Mouse (Mus musculus) urinary bladder, postnatal 4 days (tissue): ENCODE measurements at regions not wholly inside any gene's neighbourhood (a gene's known extent, or its start where the extent isn't known, plus 50 kb on each side); places are given as distances from the start of the nearest gene placed in this dataset.

Experiments used
- DNase-seq, 2 experiments: peaks; one replicate each; pipeline ENCODE4 v3.0.0; 2021 to 2022; ENCODE audit warnings: low spot score in 2 of 2

DNA sequence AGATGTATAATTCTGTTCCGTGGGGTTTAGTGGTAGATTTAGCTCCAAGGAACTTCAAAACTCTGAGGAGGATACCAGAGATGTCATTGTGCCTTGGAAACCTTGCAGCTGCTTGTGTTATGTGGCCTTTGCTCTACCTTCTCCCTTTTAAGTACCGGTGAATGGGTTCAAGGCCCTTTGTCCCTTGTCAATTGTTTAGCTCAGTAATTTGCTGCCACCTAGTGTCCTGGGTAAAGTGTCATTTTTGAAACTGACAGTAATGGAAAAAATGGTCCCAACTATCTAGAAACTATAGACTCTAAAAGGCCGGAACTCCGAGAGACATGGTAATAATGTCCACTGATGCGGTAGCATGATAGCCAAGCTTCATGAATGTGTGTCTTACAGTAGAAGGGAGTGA lies 90.8 kb upstream of the Phactr1 start:
- no peak for DNase-seq

GRCm38 (mm10) chr13:42590415-42590814 lies 90.0 kb upstream of the Phactr1 start:
- no peak for DNase-seq

GRCm38 (mm10) chr13:42592945-42593344 lies 87.5 kb upstream of the Phactr1 start:
- no peak for DNase-seq

DNA sequence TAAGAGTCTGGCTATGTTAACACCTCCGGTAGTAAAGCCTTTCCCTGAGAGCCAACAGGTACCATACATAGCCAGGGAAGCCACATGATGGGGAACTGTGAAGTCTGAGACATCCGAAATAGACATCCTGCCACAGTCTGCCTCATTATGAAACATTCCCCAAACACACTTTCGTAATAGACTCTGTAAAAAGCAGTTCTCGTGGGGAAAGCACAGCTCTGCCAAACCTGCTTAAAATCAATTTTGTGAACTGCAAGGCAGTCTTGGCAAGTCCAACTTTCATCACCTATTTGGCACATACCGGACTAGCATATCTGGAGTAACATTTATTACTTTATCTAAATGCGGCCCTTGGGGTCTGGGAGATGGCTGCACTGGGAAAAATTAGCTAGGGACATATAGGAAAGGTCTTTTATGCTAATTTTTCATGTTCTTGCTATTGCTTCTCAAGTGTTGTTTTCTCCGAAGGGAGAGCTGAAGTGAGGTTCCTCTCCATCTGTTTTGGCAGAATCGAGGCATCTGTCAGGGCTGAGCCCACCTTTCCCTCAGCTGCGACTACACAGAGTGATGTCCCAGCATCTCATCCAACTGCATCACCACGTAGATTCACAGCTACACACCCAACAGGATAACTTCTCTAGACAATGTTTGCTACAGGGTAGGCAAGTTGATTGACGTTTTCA lies 86.8 kb upstream of the Phactr1 start:
- no peak for DNase-seq

GRCm38 (mm10) chr13:42595180-42595579 lies 85.2 kb upstream of the Phactr1 start:
- DNase-seq = no peak

DNA sequence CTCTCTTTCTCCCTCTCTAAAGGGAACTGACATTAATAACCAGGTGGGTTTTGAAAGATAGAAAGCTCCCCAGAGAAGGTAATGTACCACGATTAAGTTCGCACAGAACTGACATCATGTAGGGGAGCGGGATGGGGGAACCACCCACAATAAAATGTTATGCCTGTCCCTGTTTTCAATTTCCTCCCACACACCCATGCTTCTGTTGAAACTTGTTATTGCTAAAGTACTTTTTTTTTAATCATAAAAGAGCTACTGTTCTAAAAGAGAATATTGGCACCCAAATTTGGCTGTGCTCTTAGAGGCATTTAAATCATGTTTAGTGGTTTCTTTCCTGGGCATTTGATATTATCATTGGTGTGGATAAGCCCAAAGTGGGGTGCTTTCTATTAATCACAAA lies 82.6 kb upstream of the Phactr1 start:
- no peak for DNase-seq

DNA sequence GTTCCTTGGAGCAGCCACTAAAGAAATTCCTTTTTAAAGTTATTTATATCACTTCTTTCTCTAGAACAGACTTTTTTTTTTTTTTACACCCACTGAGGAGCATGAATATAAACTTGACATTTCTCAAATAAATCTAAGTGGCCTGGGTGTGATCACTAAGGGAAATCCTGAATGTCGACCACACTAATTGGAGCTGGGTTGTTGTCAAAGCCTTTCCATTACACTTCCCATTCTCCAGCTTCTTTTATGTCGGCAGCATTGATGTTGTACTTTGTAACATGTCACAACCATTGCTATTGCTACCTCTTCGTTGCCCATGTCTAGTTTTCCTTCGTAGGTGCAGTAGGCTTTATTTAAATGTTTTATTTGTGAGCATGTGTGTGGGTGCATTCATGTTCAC lies 77.1 kb upstream of the Phactr1 start:
- no peak for DNase-seq

DNA sequence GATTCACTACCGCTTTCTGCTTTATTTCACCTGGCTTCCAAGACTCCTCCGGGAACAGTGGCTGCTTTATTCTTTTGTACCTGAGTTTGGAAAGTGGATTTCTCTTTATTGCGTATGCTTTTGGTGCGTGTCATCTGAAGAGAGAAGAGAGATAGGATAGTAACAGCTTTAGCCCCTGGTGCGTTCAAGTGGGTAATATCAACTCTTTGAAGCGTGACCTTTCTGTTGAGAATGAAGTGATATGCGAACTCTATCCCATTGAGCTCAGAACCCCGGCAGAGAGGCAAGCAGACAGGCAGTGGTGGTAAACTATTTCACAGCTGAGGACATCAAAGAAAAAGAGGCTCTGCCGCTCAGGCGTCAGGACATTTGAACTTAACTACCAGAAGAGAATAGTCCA lies 72.7 kb upstream of the Phactr1 start:
- DNase-seq = no peak

DNA sequence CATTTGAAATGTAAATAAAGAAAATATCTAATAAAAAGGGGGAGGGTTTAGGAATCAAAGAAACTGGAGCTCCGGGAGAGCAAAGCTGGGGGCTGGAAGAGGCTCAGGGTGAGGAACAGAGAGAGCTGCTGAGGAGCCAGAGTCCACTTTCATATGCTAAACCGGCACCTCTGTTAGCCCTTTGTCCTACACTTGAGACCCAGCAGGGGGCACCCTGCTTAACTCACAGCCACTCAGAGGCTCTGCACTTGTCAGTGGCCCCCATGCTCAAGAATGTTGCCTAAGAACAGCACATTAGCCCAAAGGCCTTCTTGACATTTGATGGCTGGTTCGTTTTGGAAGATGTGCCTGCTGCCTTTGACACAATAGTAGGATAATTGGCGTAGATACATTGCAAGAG lies 71.5 kb upstream of the Phactr1 start:
- DNase-seq = no peak

DNA sequence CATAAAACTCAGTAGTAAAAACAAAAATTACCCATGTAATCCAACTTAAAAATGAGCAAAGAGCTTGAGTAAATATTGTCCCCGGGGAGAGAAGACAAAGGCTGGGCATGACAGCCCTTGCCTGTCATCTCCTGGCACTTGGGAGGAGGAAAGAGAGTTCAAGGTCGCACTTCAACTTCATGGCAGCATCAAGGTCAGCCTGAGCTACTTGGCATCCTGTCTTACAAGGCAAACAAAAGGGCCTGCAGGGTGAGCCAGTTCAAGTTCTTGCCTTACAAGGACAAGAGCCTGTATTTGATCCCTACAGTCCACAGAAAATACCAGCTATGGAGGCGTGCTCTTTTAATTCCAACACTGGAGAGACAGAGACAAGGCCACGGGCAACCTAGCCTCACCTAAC lies 67.1 kb upstream of the Phactr1 start:
- no peak for DNase-seq

- no peak for DNase-seq
Measured at GRCm38 (mm10) chr13:42615826-42616225, 64.6 kb upstream of the Phactr1 start.

GRCm38 (mm10) chr13:42617225-42617624 lies 63.2 kb upstream of the Phactr1 start:
- no peak for DNase-seq

DNA sequence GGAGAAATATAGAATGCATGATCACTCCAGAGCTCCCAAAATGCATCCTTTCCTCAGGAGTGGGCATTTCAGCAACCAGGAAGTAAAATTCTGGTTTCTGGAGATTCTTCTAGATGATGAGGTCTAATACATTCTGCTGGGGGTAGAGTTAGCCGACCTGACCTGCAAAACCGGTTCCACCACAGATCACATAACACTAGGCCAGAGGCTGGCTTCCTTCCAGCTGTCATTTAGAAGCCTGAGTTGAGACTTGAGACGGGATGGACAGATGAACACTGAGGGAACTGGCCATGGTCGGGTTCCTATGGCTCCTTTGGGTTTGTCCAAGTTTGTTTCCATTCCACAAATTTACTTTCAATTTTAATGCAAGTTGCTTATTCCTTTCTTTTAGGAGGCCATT lies 62.6 kb upstream of the Phactr1 start:
- DNase-seq = no peak

GRCm38 (mm10) chr13:42619555-42620280 lies 60.7 kb upstream of the Phactr1 start:
- no peak for DNase-seq

DNA sequence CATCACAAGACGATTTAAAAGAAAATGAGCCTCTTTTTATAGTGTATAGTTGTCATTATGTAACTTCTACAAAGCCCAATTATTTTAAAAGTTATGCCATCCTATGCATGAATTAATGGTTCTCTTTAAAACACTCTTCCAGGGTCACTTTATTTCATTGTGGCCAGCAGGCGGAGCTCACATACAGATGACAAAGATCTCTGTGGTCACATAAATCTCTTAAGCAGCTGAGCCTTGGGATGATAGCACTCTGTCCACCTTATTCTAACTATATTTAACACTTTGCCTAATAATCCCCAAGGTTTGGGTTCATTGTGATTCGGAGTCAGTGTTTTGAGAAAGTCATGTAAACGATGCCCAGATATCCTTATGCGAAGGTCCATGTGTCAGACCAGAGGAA lies 56.9 kb upstream of the Phactr1 start:
- DNase-seq = no peak
